Mouse (Mus musculus) neural tube, embryonic 11.5 days (tissue): ENCODE measurements around the gene Bet1l. TPM values are rescaled to one million over a fixed set of nuclear protein-coding genes. Genes with fewer than 3 reads are reported as not detected.

ENCODE experiments used
- ATAC-seq: fragments of 200-750 bp; cut with Nextera tagmentation; 2 replicates; pipeline ENCODE4 v1.8.0; 2017; ENCODE audit warnings: moderate number of reproducible peaks, mild to moderate bottlenecking, moderate TSS enrichment, moderate library complexity; ENCODE audit not compliant: insufficient read depth, low FRiP score, low TSS enrichment
- DNase-seq: peaks from one replicate; pipeline ENCODE4 v3.0.0-alpha.2; 2015; ENCODE audit warnings: low spot score
- H3K27ac ChIP-seq: fragments of 300-500 bp; sonication (generic); 2 replicates; pipeline ENCODE4 v1.5.1; 2014; ENCODE audit warnings: low read depth, mild to moderate bottlenecking, low read length
- H3K27me3 ChIP-seq: fragments of 300-500 bp; sonication (generic); 2 replicates; pipeline ENCODE4 v1.6.1; 2014; ENCODE audit warnings: mild to moderate bottlenecking, low read length, mixed read lengths; ENCODE audit not compliant: control insufficient read depth, insufficient read depth
- H3K36me3 ChIP-seq: fragments of 300-500 bp; sonication (generic); 2 replicates; pipeline ENCODE4 v1.6.1; 2014; ENCODE audit warnings: mild to moderate bottlenecking, low read length, moderate library complexity, mixed read lengths; ENCODE audit not compliant: control insufficient read depth, insufficient read depth
- H3K4me1 ChIP-seq: fragments of 300-500 bp; sonication (generic); 2 replicates; pipeline ENCODE4 v1.6.1; 2014; ENCODE audit warnings: low read length, mixed read lengths; ENCODE audit not compliant: control insufficient read depth, insufficient read depth
- H3K4me2 ChIP-seq: fragments of 300-500 bp; sonication (generic); 2 replicates; pipeline ENCODE4 v1.6.1; 2014; ENCODE audit warnings: low read depth, mild to moderate bottlenecking, moderate library complexity
- H3K4me3 ChIP-seq: fragments of 300-500 bp; sonication (generic); 2 replicates; pipeline ENCODE4 v1.5.1; 2014; ENCODE audit warnings: low read depth, low read length
- H3K9ac ChIP-seq: fragments of 300-500 bp; sonication (generic); 2 replicates; pipeline ENCODE4 v1.6.1; 2014; ENCODE audit warnings: mild to moderate bottlenecking, low read length
- H3K9me3 ChIP-seq: fragments of 300-500 bp; sonication (generic); 2 replicates; pipeline ENCODE4 v1.6.1; 2016; ENCODE audit warnings: low read length; ENCODE audit not compliant: control insufficient read depth
- WGBS: fragments of 180-500 bp; shearing (Covaris S2); extraction: QIAGEN DNeasy Blood & Tissue Kit; methylation state at CpG from one replicate; pipeline ENCODE4 v1.1.7; 2014; 5-methylcytosine and 5-hydroxymethylcytosine counted together
- polyA plus RNA-seq: library from polyadenylated mRNA; unstranded; fragments of >200 nt; fragmentation: Nextera tagmentation; extraction: Ambion mirVana; gene quantifications from 2 replicates; pipeline ENCODE4 v1.2.1, GENCODE M21; 2014

Gene Bet1l
- polyA plus RNA-seq, 1 experiment from 2014 or later: 27.4 TPM

DNA sequence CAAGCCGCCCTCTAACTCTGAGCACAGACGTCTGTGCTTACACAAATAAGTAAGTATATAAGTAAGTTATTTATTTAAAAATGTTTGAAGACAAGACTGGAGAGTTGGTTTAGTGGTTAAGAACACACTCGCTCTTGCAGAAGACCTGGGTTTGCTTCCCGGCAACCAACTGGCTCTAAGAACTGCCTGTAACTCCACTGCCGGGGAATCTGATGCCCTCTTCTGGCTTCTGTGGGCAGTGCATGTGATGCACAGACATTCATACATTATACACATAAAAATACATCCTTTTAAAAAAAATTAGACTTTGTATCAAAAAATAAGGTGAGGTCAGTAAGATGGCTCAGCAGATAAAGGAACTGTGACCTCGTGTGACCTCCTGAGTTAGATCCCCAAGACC, 46.9 kb downstream of the Bet1l start:
- Histone ChIP-seq H3K27ac (no peak overlapping the region), H3K9ac (no peak overlapping the region), H3K36me3 (no peaks in the 10 kb centered on the region), H3K4me2 (no peak overlapping the region), H3K4me1 (no peaks in the 10 kb centered on the region), H3K9me3 (no peaks in the 10 kb centered on the region), H3K4me3 (no peak overlapping the region), H3K27me3 (no peaks in the 10 kb centered on the region)
- WGBS: 91% methylated on average over 6 of the region's 6 CpGs
- DNase-seq (no peak), ATAC-seq (no peak)

DNA sequence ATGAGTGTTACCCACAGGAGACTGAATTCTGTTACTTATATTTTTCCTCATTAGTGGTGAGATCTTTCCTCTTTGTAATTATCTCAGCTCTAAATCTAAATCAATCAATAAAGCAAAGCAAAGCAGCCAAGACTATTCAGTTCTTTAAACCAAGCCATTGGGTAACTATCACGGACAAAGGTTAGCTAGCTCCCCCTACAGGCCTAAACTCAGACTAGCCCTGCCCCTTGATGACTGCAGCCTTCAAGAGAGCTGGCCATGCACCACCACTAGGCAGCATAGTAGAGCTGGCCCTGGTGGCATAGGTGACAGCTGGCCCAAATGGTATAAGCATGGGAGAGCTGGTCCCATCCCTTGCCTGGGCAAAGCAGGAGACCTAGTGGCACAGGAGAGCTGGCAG, 51.7 kb downstream of the Bet1l start:
- Histone ChIP-seq H3K9me3 (no peaks in the 10 kb centered on the region), H3K4me2 (no peak overlapping the region), H3K36me3 (no peaks in the 10 kb centered on the region), H3K4me1 (no peaks in the 10 kb centered on the region), H3K4me3 (no peak overlapping the region), H3K27ac (no peak overlapping the region), H3K27me3 (no peaks in the 10 kb centered on the region), H3K9ac (no peak overlapping the region)
- peak; percentile 13 for DNase-seq
- no peak for ATAC-seq
- 17% methylated on average over 1 of the region's 1 CpGs for WGBS

Other genes starting within 250 kb of the Bet1l start
- gene Olfr61, start 228.6 kb downstream of the Bet1l start, polyA plus RNA-seq: not detected in 2 replicates
- not detected in 2 replicates for gene Olfr53, start 211.1 kb downstream of the Bet1l start, polyA plus RNA-seq
- gene Olfr539, start 197.6 kb downstream of the Bet1l start, polyA plus RNA-seq: not detected in 2 replicates
- gene Olfr45, start 175.6 kb downstream of the Bet1l start, polyA plus RNA-seq: not detected in 2 replicates
- gene Olfr541, start 160.3 kb downstream of the Bet1l start, polyA plus RNA-seq: not detected in 2 replicates
- gene Cyp2e1, start 93.8 kb downstream of the Bet1l start, polyA plus RNA-seq: not detected in 2 replicates
- gene Syce1, start 69.7 kb downstream of the Bet1l start, polyA plus RNA-seq: 0.22 TPM in 1 of 2 replicates, not detected in the other
- 6.5 and 7.7 TPM in 2 replicates for gene Zfp941, start 35.4 kb downstream of the Bet1l start, polyA plus RNA-seq
- 0.34 TPM in 1 of 2 replicates, not detected in the other for gene Urah, start 22.6 kb downstream of the Bet1l start, polyA plus RNA-seq
- gene Scgb1c1, start 12.0 kb downstream of the Bet1l start, polyA plus RNA-seq: not detected in 2 replicates
- gene Odf3, start 9.8 kb downstream of the Bet1l start, polyA plus RNA-seq: not detected in 2 replicates
- not detected in 2 replicates for gene Gm45785, start 1.2 kb downstream of the Bet1l start, polyA plus RNA-seq
- gene Ric8a, start 620 bp downstream of the Bet1l start, polyA plus RNA-seq: 73.3 and 82.2 TPM in 2 replicates
- gene Psmd13, start 24.4 kb upstream of the Bet1l start, polyA plus RNA-seq: 158 and 199 TPM in 2 replicates
- 22.4 and 26.0 TPM in 2 replicates for gene Sirt3, start 24.7 kb upstream of the Bet1l start, polyA plus RNA-seq
- gene Cox8b, start 42.9 kb upstream of the Bet1l start, polyA plus RNA-seq: 0.81 and 4.2 TPM in 2 replicates
- 0.15 and 0.20 TPM in 2 replicates for gene Nlrp6, start 63.3 kb upstream of the Bet1l start, polyA plus RNA-seq
- gene Pgghg, start 83.8 kb upstream of the Bet1l start, polyA plus RNA-seq: 13.3 and 15.8 TPM in 2 replicates
- 1.2 and 1.4 TPM in 2 replicates for gene Ifitm5, start 92.7 kb upstream of the Bet1l start, polyA plus RNA-seq
- 0.69 TPM in 1 of 2 replicates, not detected in the other for gene Gm45717, start 98.4 kb upstream of the Bet1l start, polyA plus RNA-seq
- 383 and 395 TPM in 2 replicates for gene Ifitm2, start 98.4 kb upstream of the Bet1l start, polyA plus RNA-seq
- gene Ifitm1, start 109.6 kb upstream of the Bet1l start, polyA plus RNA-seq: 8.3 and 12.5 TPM in 2 replicates
- 20.1 and 21.0 TPM in 2 replicates for gene Ifitm3, start 153.2 kb upstream of the Bet1l start, polyA plus RNA-seq
- gene Ifitm6, start 160.3 kb upstream of the Bet1l start, polyA plus RNA-seq: not detected in 2 replicates
- gene Gm17387, start 171.6 kb upstream of the Bet1l start, polyA plus RNA-seq: not detected in 2 replicates
- gene B4galnt4, start 203.5 kb upstream of the Bet1l start, polyA plus RNA-seq: 14.5 and 17.1 TPM in 2 replicates
- gene Pkp3, start 220.6 kb upstream of the Bet1l start, polyA plus RNA-seq: 2.3 and 2.7 TPM in 2 replicates
- 2.4 and 3.1 TPM in 2 replicates for gene Sigirr, start 243.0 kb upstream of the Bet1l start, polyA plus RNA-seq